Mouse (Mus musculus) ES-Bruce4 (cell line): ENCODE results near the gene Rbm45.

Experiments used
- CTCF ChIP-seq: IDR thresholded peaks from one replicate; pipeline ENCODE4 v1.8.1; 2011; ENCODE audit warnings: low read depth, low read length
- POLR2A ChIP-seq: IDR thresholded peaks from one replicate; pipeline ENCODE4 v1.8.1; 2011; ENCODE audit warnings: low read length; ENCODE audit not compliant: insufficient read depth

DNA sequence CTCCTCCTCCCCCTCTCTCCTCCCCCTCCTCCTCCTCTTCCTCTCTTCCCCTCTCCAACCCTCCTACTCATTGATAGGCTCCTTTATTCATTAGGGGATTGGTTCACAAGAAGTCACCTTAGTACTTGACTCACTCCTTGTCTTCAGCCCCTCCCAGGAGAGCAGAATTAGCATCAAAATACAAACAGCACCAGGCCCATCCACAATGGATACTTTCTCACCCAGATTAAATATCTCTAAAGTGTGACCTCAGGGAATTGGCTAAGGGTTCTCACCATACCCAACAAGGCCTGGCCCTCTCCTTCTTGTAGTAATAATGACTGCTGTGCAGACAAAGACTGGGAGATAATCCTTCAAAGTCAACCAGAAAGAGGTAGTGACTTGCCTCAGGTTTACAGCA, 30.4 kb downstream of the Rbm45 start:
- no peak for TF ChIP-seq CTCF
- TF ChIP-seq POLR2A = no peak
